ENCODE assay signal across 8 mouse cellular contexts in the genomic region with DNA sequence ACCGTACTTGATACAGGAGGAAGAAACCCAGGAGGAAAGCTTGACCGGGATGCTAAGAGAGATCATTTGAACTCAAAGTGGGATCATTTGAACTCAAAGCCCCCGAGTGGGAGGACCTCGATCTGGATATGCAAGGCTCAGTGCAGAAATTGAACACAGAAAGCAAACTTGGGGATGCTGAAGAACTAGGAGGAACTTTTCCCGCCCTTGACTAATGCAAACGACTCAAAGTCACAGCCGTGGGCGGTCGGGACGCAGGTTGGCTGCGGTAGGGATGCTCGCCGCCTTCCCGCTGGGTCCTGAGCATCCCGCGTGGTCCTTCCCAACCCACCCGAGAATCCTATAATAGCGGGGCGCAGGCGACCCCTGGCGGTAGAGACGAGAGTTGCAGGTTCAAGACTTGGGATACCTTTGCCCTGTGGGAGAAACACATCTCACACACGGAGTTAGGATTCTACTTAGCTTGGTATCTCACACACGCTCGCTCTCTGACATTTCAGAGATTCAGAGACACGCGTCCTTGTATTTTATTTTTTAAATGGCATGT. TPM values are rescaled to one million over a fixed set of nuclear protein-coding genes. Genes with fewer than 3 reads are reported as not detected.
DNase-seq lines count a peak whose midpoint lies in the region; ATAC-seq and TF ChIP-seq lines count a peak whose summit lies in the region.

No protein-coding gene starts in this region.

- no peaks in the 10 kb centered on the region for H3K79me2 ChIP-seq in MEL (ENCODE audit: control insufficient read depth, insufficient read depth, low read length, poor library complexity)

- peaks cover 0 to 5% of the 10 kb centered on the region in 2 experiments; a peak in 2 of 4 replicates for H3K36me3 ChIP-seq in MEL (ENCODE audit: control insufficient read depth in 1 of 2, insufficient read depth in 2 of 2, low read length in 2 of 2)
- no peaks in the 10 kb centered on the region for H3K36me3 ChIP-seq in hindbrain, embryonic 11.5 days (ENCODE audit: control insufficient read depth, insufficient read depth, low read length)
- H3K36me3 ChIP-seq in lung, embryonic 15.5 days: no peaks in the 10 kb centered on the region

- H3K27ac ChIP-seq in MEL (ENCODE audit: control insufficient read depth, low read depth, low read length): no peak overlapping the region
- H3K27ac ChIP-seq in hindbrain, embryonic 11.5 days (ENCODE audit: low read depth, low read length): no peak overlapping the region
- no peak overlapping the region for H3K27ac ChIP-seq in lung, embryonic 15.5 days

- under 1% methylated on average over 27 of the region's 27 CpGs for WGBS in hindbrain, embryonic 11.5 days
- under 1% methylated on average over 27 of the region's 27 CpGs for WGBS in lung, embryonic 15.5 days

- H3K27me3 ChIP-seq in MEL (ENCODE audit: control insufficient read depth in 1 of 2, insufficient read depth in 2 of 2, low read length in 2 of 2): peaks cover 0 to 6% of the 10 kb centered on the region in 2 experiments; a peak in 2 of 4 replicates
- peaks cover 12% of the 10 kb centered on the region for H3K27me3 ChIP-seq in hindbrain, embryonic 11.5 days (ENCODE audit: control insufficient read depth, insufficient read depth, low read length)
- H3K27me3 ChIP-seq in lung, embryonic 15.5 days: peaks cover 17% of the 10 kb centered on the region

- peaks cover 2 to 18% of the 10 kb centered on the region in 2 experiments; a peak in 3 of 4 replicates for H3K4me1 ChIP-seq in MEL (ENCODE audit: control insufficient read depth in 1 of 2, insufficient read depth in 2 of 2, low read length in 2 of 2)
- H3K4me1 ChIP-seq in hindbrain, embryonic 11.5 days (replicated peaks; ENCODE audit: control insufficient read depth, insufficient read depth, low read length): 0 out of 2 replicates have a peak, but pooled peaks cover 5% of the 10 kb centered on the region
- peaks cover 45% of the 10 kb centered on the region for H3K4me1 ChIP-seq in lung, embryonic 15.5 days

- DNase-seq in MEL (ENCODE audit: low read depth, low spot score): peak; percentile 80
- peak; percentile 95 for DNase-seq in cerebellum, adult 9-10 months
- DNase-seq in frontal cortex, postnatal 10 days (ENCODE audit: low spot score in 2 of 2): peak; percentile 80 to 89
- DNase-seq in hindbrain, embryonic 11.5 days (ENCODE audit: low spot score): peak; percentile 94
- peak; percentile 81 for DNase-seq in layer of hippocampus, adult 9-11 months
- peak; percentile 81 for DNase-seq in ovary, postnatal 36 days (ENCODE audit: low spot score)
- DNase-seq in thymus, postnatal 14 days: peak; percentile 84

- H3K9me3 ChIP-seq in MEL (replicated peaks; ENCODE audit: insufficient read depth, low read length): no peaks in the 10 kb centered on the region
- no peaks in the 10 kb centered on the region for H3K9me3 ChIP-seq in hindbrain, embryonic 11.5 days (ENCODE audit: control insufficient read depth, low read length)
- no peaks in the 10 kb centered on the region for H3K9me3 ChIP-seq in lung, embryonic 15.5 days

- no peak for TF ChIP-seq EP300 in MEL (IDR thresholded peaks at IDR 0.05; ENCODE audit: low read depth in 1 of 2, low read length in 2 of 2)

- TF ChIP-seq CTCF in MEL (IDR thresholded peaks at IDR 0.05 in 2 of 3, conservative IDR thresholded peaks at IDR 0.05 in 1 of 3; ENCODE audit: control insufficient read depth in 1 of 3, insufficient read depth in 1 of 3, low read depth in 2 of 3, low read length in 3 of 3, poor library complexity in 1 of 3, severe bottlenecking in 1 of 3): peak; percentile 93 to 98 (median 97)

- ATAC-seq in hindbrain, embryonic 11.5 days (ENCODE audit: low FRiP score): no peak; the same call in 1 of the 2 replicates
- ATAC-seq in lung, embryonic 15.5 days (ENCODE audit: borderline replicate concordance, extremely low read depth, low FRiP score, low TSS enrichment): 0 out of 2 replicates have a peak, but pooled peaks have one; percentile 13

- H3K4me2 ChIP-seq in hindbrain, embryonic 11.5 days (replicated peaks; ENCODE audit: low read depth, low read length): peak overlapping the region; percentile 88
- peak overlapping the region; percentile 92 for H3K4me2 ChIP-seq in lung, embryonic 15.5 days

- TF ChIP-seq RAD21 in MEL (IDR thresholded peaks at IDR 0.05; ENCODE audit: low read depth, low read length): peak; percentile 85

- TF ChIP-seq POLR2A in MEL (IDR thresholded peaks at IDR 0.05; ENCODE audit: control insufficient read depth in 1 of 2, insufficient read depth in 1 of 2, low read depth in 1 of 2, low read length in 2 of 2, poor library complexity in 1 of 2): no peak

- H3K9ac ChIP-seq in MEL (ENCODE audit: control insufficient read depth, low read depth, low read length, poor library complexity, severe bottlenecking): peak overlapping the region; percentile 18; the same call in 1 of the 2 replicates
- H3K9ac ChIP-seq in hindbrain, embryonic 11.5 days (ENCODE audit: low read depth, low read length): peak overlapping the region; percentile 46
- peak overlapping the region; percentile 33 for H3K9ac ChIP-seq in lung, embryonic 15.5 days

- peak overlapping the region; percentile 18 to 36; a peak in 3 of 4 replicates for H3K4me3 ChIP-seq in MEL (ENCODE audit: control insufficient read depth in 1 of 2, insufficient read depth in 1 of 2, low read depth in 2 of 2, low read length in 2 of 2)
- peak overlapping the region; percentile 47 for H3K4me3 ChIP-seq in hindbrain, embryonic 11.5 days (ENCODE audit: low read depth, low read length)
- H3K4me3 ChIP-seq in lung, embryonic 15.5 days: peak overlapping the region; percentile 46

TF ChIP-seq in MEL, 35 proteins besides CTCF, POLR2A, EP300 and RAD21:
- TF ChIP-seq HCFC1 (IDR thresholded peaks at IDR 0.05; ENCODE audit: low read depth, low read length): 0 out of 2 replicates have a peak, but pooled peaks have one; percentile 37
- peak; percentile 68; the same call in 1 of the 2 replicates for TF ChIP-seq MXI1 (IDR thresholded peaks at IDR 0.05; ENCODE audit: low read depth, low read length)
- TF ChIP-seq SMC3 (IDR thresholded peaks at IDR 0.05; ENCODE audit: low read depth, low read length): peak; percentile 96
- peak; percentile 62; the same call in 1 of the 2 replicates for TF ChIP-seq SIN3A (IDR thresholded peaks at IDR 0.05; ENCODE audit: low read length)
- TF ChIP-seq RCOR1 (IDR thresholded peaks at IDR 0.05; ENCODE audit: low read depth, low read length): peak; percentile 24; the same call in 1 of the 2 replicates
- TF ChIP-seq NELFE (IDR thresholded peaks at IDR 0.05; ENCODE audit: low read depth, low read length): no peak
- TF ChIP-seq MEF2A (IDR thresholded peaks at IDR 0.05; ENCODE audit: extremely low read depth, insufficient replicate concordance, low read depth, low read length, poor library complexity, severe bottlenecking): no peak
- TF ChIP-seq ZC3H11A (IDR thresholded peaks at IDR 0.05; ENCODE audit: low read depth, low read length): peak; percentile 90
- no peak for TF ChIP-seq JUND (IDR thresholded peaks at IDR 0.05; ENCODE audit: low read depth, low read length)
- TF ChIP-seq GABPA (IDR thresholded peaks at IDR 0.05; ENCODE audit: low read depth, low read length): no peak
TF ChIP-seq in MEL: peak in this region for 6.

RNA-seq across cellular contexts. Expression of gene Ercc1, which starts 2.0 kb away (rescaled TPM):
- 22.2 and 25.9 TPM in 2 replicates for total RNA-seq in MEL (2012; rRNA removed)
- 10 to 100 TPM in 1 of 2 experiments, not detected in 1; 37.5 TPM for polyA plus RNA-seq in MEL (2012; ENCODE audit: insufficient read depth in 1 of 2, insufficient read length in 2 of 2, low read depth in 1 of 2, low replicate concordance in 2 of 2, missing spikeins in 1 of 2)
- 108 and 112 TPM in 2 replicates for polyA plus RNA-seq in hindbrain, embryonic 11.5 days (2014; fragmentation: Nextera tagmentation; extraction: Ambion mirVana)
- 86.4 and 88.6 TPM in 2 replicates for polyA plus RNA-seq in lung, embryonic 15.5 days (2015; fragmentation: Nextera tagmentation; extraction: Ambion mirVana)

RNA-seq across cellular contexts. Expression of gene Cd3eap, which starts 16.7 kb away (rescaled TPM):
- 26.2 and 43.9 TPM in 2 replicates for total RNA-seq in MEL (2012; rRNA removed)
- 10 to 100 TPM in 1 of 2 experiments, not detected in 1; 49.8 TPM for polyA plus RNA-seq in MEL (2012; ENCODE audit: insufficient read depth in 1 of 2, insufficient read length in 2 of 2, low read depth in 1 of 2, low replicate concordance in 2 of 2, missing spikeins in 1 of 2)
- polyA plus RNA-seq in hindbrain, embryonic 11.5 days (2014; fragmentation: Nextera tagmentation; extraction: Ambion mirVana): 14.7 and 15.2 TPM in 2 replicates
- polyA plus RNA-seq in lung, embryonic 15.5 days (2015; fragmentation: Nextera tagmentation; extraction: Ambion mirVana): 20.1 and 21.7 TPM in 2 replicates

RNA-seq across cellular contexts. Expression of gene Ppp1r13l, which starts 17.0 kb away (rescaled TPM):
- 1.0 and 1.5 TPM in 2 replicates for total RNA-seq in MEL (2012; rRNA removed)
- polyA plus RNA-seq in MEL (2012; ENCODE audit: insufficient read depth in 1 of 2, insufficient read length in 2 of 2, low read depth in 1 of 2, low replicate concordance in 2 of 2, missing spikeins in 1 of 2): 10 to 100 TPM in 1 of 2 experiments, not detected in 1; 15.9 TPM
- 3.2 and 5.0 TPM in 2 replicates for polyA plus RNA-seq in hindbrain, embryonic 11.5 days (2014; fragmentation: Nextera tagmentation; extraction: Ambion mirVana)
- polyA plus RNA-seq in lung, embryonic 15.5 days (2015; fragmentation: Nextera tagmentation; extraction: Ambion mirVana): 6.3 and 6.8 TPM in 2 replicates

RNA-seq across cellular contexts. Expression of gene Fosb, which starts 32.7 kb away (rescaled TPM):
- 0.04 and 0.10 TPM in 2 replicates for total RNA-seq in MEL (2012; rRNA removed)
- polyA plus RNA-seq in MEL (2012; ENCODE audit: insufficient read depth in 1 of 2, insufficient read length in 2 of 2, low read depth in 1 of 2, low replicate concordance in 2 of 2, missing spikeins in 1 of 2): under 1 TPM in 1 of 2 experiments, not detected in 1; 0.49 TPM
- polyA plus RNA-seq in hindbrain, embryonic 11.5 days (2014; fragmentation: Nextera tagmentation; extraction: Ambion mirVana): not detected in 2 replicates
- polyA plus RNA-seq in lung, embryonic 15.5 days (2015; fragmentation: Nextera tagmentation; extraction: Ambion mirVana): 0.24 and 0.26 TPM in 2 replicates

RNA-seq across cellular contexts. Expression of gene Ercc2, which starts 39.3 kb away (rescaled TPM):
- total RNA-seq in MEL (2012; rRNA removed): 29.4 and 34.4 TPM in 2 replicates
- polyA plus RNA-seq in MEL (2012; ENCODE audit: insufficient read depth in 1 of 2, insufficient read length in 2 of 2, low read depth in 1 of 2, low replicate concordance in 2 of 2, missing spikeins in 1 of 2): 10 to 100 TPM in 1 of 2 experiments, not detected in 1; 44.5 TPM
- 7.7 and 8.7 TPM in 2 replicates for polyA plus RNA-seq in hindbrain, embryonic 11.5 days (2014; fragmentation: Nextera tagmentation; extraction: Ambion mirVana)
- polyA plus RNA-seq in lung, embryonic 15.5 days (2015; fragmentation: Nextera tagmentation; extraction: Ambion mirVana): 14.4 and 15.7 TPM in 2 replicates
